Mouse (Mus musculus) bone marrow macrophage, adult 2 months (primary cell): ENCODE results near the gene Ric1.

ENCODE experiments used
- CTCF ChIP-seq: IDR thresholded peaks from 2 replicates; pipeline ENCODE4 v1.5.1; 2012; ENCODE audit warnings: low read depth, mild to moderate bottlenecking, low read length, moderate library complexity
- POLR2A ChIP-seq: IDR thresholded peaks from 2 replicates; pipeline ENCODE4 v1.6.1; 2012; ENCODE audit warnings: mild to moderate bottlenecking, low read depth, low read length, borderline replicate concordance

GRCm38 (mm10) chr19:29515386-29515785 lies 6.7 kb upstream of the Ric1 start:
- no peak for TF ChIP-seq POLR2A
- no peak for TF ChIP-seq CTCF
